Mouse (Mus musculus) bone marrow macrophage, adult 2 months (primary cell): ENCODE results near the gene Prkar2a.

Experiments
- CTCF ChIP-seq: IDR thresholded peaks from 2 replicates; pipeline ENCODE4 v1.5.1; 2012; ENCODE audit warnings: low read depth, mild to moderate bottlenecking, low read length, moderate library complexity
- POLR2A ChIP-seq: IDR thresholded peaks from 2 replicates; pipeline ENCODE4 v1.6.1; 2012; ENCODE audit warnings: mild to moderate bottlenecking, low read depth, low read length, borderline replicate concordance

GRCm38 (mm10) chr9:108777276-108777675, 88.2 kb downstream of the Prkar2a start:
- TF ChIP-seq CTCF (no peak), POLR2A (no peak)
